Mouse (Mus musculus) G1E-ER4 (cell line): Measurements from ENCODE around the gene Cpsf3. TPM values are rescaled to one million over a fixed set of nuclear protein-coding genes. Genes with fewer than 3 reads are reported as not detected.

ENCODE experiments used
- GATA1 ChIP-seq: IDR thresholded peaks from one replicate; pipeline ENCODE4 v1.8.0; 2012; ENCODE audit warnings: low read length, inconsistent platforms
- polyA plus RNA-seq: library from polyadenylated mRNA; stranded (reverse); fragments of >175 nt; gene quantifications from 2 replicates; pipeline ENCODE4 v1.2.3, GENCODE M21; 2012

The Cpsf3 gene
- polyA plus RNA-seq, 1 experiment, result 7.2 TPM

DNA sequence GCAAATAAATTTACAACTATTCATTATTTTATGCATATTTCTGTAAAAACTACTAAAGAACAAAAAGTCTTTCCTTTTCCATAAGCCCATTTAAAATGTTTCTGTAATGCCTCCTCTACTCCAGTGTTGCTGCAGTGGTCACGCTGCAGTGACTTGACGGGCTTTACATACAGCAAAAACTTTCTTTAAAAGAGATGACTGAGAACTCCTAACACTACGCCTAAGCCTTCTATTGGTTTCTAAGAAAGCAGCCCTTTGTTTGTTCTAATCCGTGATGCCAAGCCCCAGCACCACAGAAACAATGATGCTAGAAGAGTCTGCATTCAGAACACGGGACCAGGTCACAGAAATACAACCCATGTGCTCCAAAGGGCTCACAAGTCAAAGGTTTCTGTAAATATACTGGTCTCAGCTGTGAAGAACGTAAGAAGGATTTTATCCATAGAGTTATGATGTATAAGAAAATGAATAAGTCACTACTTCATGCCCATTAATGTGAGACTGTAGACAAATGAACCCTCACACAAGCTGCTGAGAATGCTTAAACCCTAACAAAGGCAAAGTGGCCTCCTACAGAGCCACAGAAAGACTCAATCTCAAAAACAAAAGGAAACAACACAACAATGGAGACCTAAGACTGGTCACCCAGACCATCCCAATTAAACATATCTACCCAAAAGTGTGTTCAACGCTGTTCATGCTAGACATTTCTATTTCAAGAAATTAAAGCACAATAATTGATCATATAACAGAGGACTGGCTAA lies 65.1 kb downstream of the Cpsf3 start:
- TF ChIP-seq GATA1, result no peak

DNA sequence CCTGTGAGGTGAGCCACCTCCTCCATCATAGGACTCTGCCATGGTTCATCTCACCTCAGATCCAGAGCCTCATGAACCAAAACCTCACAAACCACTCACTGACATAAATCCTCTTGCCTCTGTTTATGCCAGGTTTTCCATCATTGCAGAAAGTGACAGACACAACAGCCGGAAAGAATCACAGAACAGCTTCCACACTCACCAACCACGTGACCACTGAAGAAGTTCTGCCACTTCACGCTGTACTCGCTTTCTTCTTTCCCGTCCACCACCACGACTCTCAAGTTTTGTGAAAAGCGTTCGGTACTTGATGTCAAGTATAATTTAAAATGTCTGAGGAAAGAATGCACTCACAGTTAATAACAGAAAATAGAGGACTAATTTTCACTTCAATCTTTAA lies 68.5 kb downstream of the Cpsf3 start:
- no peak for TF ChIP-seq GATA1

DNA sequence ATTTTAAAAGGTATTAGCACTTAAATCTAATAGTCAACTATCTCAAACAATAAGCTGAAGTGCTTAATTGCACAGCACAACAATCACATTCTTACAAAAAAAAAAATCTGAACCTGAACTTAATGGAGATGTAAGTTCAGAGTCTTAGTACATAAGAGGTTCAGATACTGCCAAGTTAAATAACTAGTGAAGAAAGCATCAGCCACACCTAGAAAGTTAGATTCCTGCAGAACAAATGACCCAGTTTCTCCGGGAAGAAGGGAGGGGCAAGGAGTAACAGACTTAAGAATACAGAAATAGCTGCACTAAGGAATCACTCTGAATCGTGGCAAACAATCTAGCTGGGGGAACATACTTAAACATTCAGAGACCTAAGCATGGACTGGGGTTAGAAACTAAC lies 77.5 kb downstream of the Cpsf3 start:
- no peak for TF ChIP-seq GATA1

DNA sequence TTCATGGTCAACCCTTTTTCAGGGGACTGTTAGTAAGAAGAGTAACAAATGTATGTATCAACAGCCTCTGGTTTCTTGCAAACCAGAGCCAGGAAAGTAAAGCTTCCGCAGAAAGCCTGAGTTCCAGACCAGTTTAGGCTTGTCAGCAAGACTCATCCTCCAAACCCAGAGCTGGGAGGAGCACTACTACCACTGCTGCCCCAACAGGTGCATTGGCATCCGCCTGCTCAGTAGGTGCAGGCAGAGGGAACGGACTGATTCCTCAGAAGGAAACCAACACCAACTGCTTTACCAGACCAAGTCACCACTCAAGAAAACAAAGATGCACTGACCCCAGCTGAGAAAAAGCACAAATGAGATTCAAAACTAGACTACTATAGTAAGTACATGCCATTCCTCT lies 78.0 kb downstream of the Cpsf3 start:
- no peak for TF ChIP-seq GATA1

Other genes starting within 250 kb of the Cpsf3 start
- gene Itgb1bp1, start 893 bp downstream of the Cpsf3 start, polyA plus RNA-seq, result 20.7 and 26.8 TPM in 2 replicates
- gene Iah1, start 31.0 kb downstream of the Cpsf3 start, polyA plus RNA-seq, result 107 and 130 TPM in 2 replicates
- gene Adam17, start 88.2 kb downstream of the Cpsf3 start, polyA plus RNA-seq, result 23.6 and 25.1 TPM in 2 replicates
- 148 and 200 TPM in 2 replicates for gene Ywhaq, start 132.2 kb downstream of the Cpsf3 start, polyA plus RNA-seq